Mouse (Mus musculus) ES-Bruce4 (cell line): ENCODE results near the gene Rpp30.

Experiments
- CTCF ChIP-seq: IDR thresholded peaks from one replicate; pipeline ENCODE4 v1.8.1; 2011; ENCODE audit warnings: low read depth, low read length
- POLR2A ChIP-seq: IDR thresholded peaks from one replicate; pipeline ENCODE4 v1.8.1; 2011; ENCODE audit warnings: low read length; ENCODE audit not compliant: insufficient read depth

GRCm38 (mm10) chr19:36082606-36083261 lies 782 bp upstream of the Rpp30 start:
- no peak for TF ChIP-seq CTCF
- TF ChIP-seq POLR2A = no peak
